Mouse (Mus musculus) forebrain, embryonic 14.5 days (tissue): ENCODE results near the gene Itpa. TPM values are rescaled to one million over a fixed set of nuclear protein-coding genes. Genes with fewer than 3 reads are reported as not detected.

ENCODE experiments used
- ATAC-seq: fragments of 200-750 bp; cut with Nextera tagmentation; 2 replicates; pipeline ENCODE4 v1.8.0; 2017; ENCODE audit warnings: mild to moderate bottlenecking, moderate library complexity
- DNase-seq: peaks from one replicate; pipeline ENCODE4 v3.0.0-alpha.2; 2015; ENCODE audit warnings: low spot score
- H3K27ac ChIP-seq: fragments of 300-500 bp; sonication (generic); 2 replicates; pipeline ENCODE4 v1.5.1; 2014; ENCODE audit warnings: low read depth, mild to moderate bottlenecking, control low read depth, low read length, moderate library complexity
- H3K27me3 ChIP-seq: fragments of 300-500 bp; sonication (generic); replicated peaks from 2 replicates; pipeline ENCODE4 v1.6.1; 2014; ENCODE audit warnings: low read length, control low read depth, mixed read lengths; ENCODE audit not compliant: control insufficient read depth, insufficient read depth
- H3K36me3 ChIP-seq: fragments of 300-500 bp; sonication (generic); 2 replicates; pipeline ENCODE4 v1.6.1; 2014; ENCODE audit warnings: low read length, control low read depth; ENCODE audit not compliant: control insufficient read depth, insufficient read depth
- H3K4me1 ChIP-seq: fragments of 300-500 bp; sonication (generic); 2 replicates; pipeline ENCODE4 v1.6.1; 2014; ENCODE audit warnings: antibody characterized with exemption, low read length, control low read depth; ENCODE audit not compliant: control insufficient read depth, insufficient read depth
- H3K4me2 ChIP-seq: fragments of 300-500 bp; sonication (generic); 2 replicates; pipeline ENCODE4 v1.6.1; 2014; ENCODE audit warnings: mild to moderate bottlenecking, control low read depth, low read length
- H3K4me3 ChIP-seq: fragments of 300-500 bp; sonication (generic); 2 replicates; pipeline ENCODE4 v1.5.1; 2014; ENCODE audit warnings: low read depth, low read length, control low read depth
- H3K9ac ChIP-seq: fragments of 300-500 bp; sonication (generic); 2 replicates; pipeline ENCODE4 v1.6.1; 2014; ENCODE audit warnings: mild to moderate bottlenecking, low read length, control low read depth, moderate library complexity
- H3K9me3 ChIP-seq: fragments of 300-500 bp; sonication (generic); replicated peaks from 2 replicates; pipeline ENCODE4 v1.6.1; 2016; ENCODE audit warnings: low read length, control low read depth, mixed read lengths; ENCODE audit not compliant: control insufficient read depth
- WGBS: fragments of 180-500 bp; shearing (Covaris S2); extraction: QIAGEN DNeasy Blood & Tissue Kit; methylation state at CpG from one replicate; pipeline ENCODE4 v1.1.7; 2014; 5-methylcytosine and 5-hydroxymethylcytosine counted together
- polyA plus RNA-seq: library from polyadenylated mRNA; unstranded; fragments of >200 nt; fragmentation: Nextera tagmentation; extraction: Ambion mirVana; gene quantifications from 2 replicates; pipeline ENCODE4 v1.2.1, GENCODE M21; 2014

Gene Itpa
- polyA plus RNA-seq, 1 experiment from 2014 or later = 125 TPM

DNA sequence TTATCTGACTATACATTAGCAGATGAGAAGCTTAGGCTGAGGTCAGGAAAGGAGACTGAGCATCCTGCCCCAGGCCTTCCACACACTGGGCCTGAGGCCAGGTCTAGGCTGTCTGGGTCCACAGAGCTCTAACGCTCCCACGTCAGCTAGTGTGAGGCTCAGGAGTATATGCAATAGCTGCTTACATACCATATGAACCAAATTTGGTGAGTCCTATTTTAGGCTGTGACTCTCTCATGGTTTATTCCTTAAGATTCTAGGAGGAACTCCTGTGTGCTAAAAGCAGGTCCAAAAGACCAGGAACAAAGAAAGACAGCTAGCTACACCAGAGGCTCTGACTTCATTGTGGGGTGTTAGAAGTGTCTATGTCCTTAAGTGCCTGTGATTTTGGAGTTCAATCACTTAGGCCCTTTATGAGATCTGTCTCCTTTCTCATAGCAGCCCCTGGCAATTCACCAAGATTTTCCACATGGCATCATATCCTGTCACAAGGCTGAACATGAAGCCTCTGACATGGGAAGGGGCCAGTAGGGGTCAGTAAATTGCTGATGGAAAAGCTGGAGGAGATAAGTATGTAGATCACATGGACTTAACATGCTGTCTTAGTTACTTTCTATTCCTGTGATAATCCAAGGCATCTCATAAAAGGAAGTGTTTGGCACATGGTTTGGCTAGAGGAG, 61.6 kb downstream of the Itpa start:
- Histone ChIP-seq H3K27me3 (no peaks in the 10 kb centered on the region), H3K9ac (no peak overlapping the region), H3K36me3 (peaks cover 96% of the 10 kb centered on the region), H3K27ac (no peak overlapping the region), H3K4me1 (no peaks in the 10 kb centered on the region), H3K4me2 (no peak overlapping the region), H3K4me3 (no peak overlapping the region), H3K9me3 (no peaks in the 10 kb centered on the region)
- ATAC-seq (no peak), DNase-seq (no peak)
- WGBS = 98% methylated on average over 2 of the region's 2 CpGs

DNA sequence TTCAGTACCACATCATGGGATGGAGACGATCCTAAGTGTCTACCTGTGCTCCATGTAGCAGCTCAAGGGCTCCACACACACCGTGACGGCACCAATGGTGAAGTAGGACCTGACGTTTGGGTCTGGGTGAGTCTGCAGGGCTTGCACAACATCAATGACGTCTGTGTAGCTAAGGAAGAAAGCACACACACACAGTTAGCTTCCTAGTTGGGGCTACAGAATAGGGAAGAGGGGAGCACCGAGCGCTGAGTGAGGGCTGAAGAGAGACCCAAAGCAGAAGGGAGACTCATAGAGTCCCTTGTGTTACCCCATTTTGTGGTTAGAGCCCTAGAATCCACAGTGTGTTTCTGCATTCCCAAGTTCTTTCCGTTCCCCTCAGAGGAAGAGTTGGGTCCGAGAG, 63.3 kb downstream of the Itpa start:
- Histone ChIP-seq H3K4me2 (no peak overlapping the region), H3K36me3 (peaks cover 96% of the 10 kb centered on the region), H3K9me3 (no peaks in the 10 kb centered on the region), H3K4me1 (no peaks in the 10 kb centered on the region), H3K4me3 (no peak overlapping the region), H3K27ac (no peak overlapping the region), H3K9ac (no peak overlapping the region), H3K27me3 (no peaks in the 10 kb centered on the region)
- no peak for ATAC-seq
- 92% methylated on average over 9 of the region's 9 CpGs for WGBS
- no peak for DNase-seq

Other genes with a start within 250 kb of the Itpa start
- gene Vps16, start 243.3 kb upstream of the Itpa start, polyA plus RNA-seq = 92.2 and 99.3 TPM in 2 replicates
- gene Pced1a, start 242.9 kb upstream of the Itpa start, polyA plus RNA-seq = 8.9 and 12.0 TPM in 2 replicates
- 130 and 135 TPM in 2 replicates for gene Ptpra, start 217.3 kb upstream of the Itpa start, polyA plus RNA-seq
- 94.7 and 98.1 TPM in 2 replicates for gene Mrps26, start 103.9 kb upstream of the Itpa start, polyA plus RNA-seq
- 0.66 TPM in 1 of 2 replicates, not detected in the other for gene Oxt, start 91.4 kb upstream of the Itpa start, polyA plus RNA-seq
- 17.7 and 27.0 TPM in 2 replicates for gene Avp, start 85.1 kb upstream of the Itpa start, polyA plus RNA-seq
- gene Fastkd5, start 37.6 kb upstream of the Itpa start, polyA plus RNA-seq = 14.0 and 15.9 TPM in 2 replicates
- 13.0 and 14.9 TPM in 2 replicates for gene Ubox5, start 37.6 kb upstream of the Itpa start, polyA plus RNA-seq
- 1.6 and 2.5 TPM in 2 replicates for gene Lzts3, start 24.8 kb upstream of the Itpa start, polyA plus RNA-seq
- gene Ddrgk1, start 3.0 kb upstream of the Itpa start, polyA plus RNA-seq = 49.8 and 55.9 TPM in 2 replicates
- gene Slc4a11, start 29.9 kb downstream of the Itpa start, polyA plus RNA-seq = 0.52 and 0.64 TPM in 2 replicates
- 55.1 and 78.3 TPM in 2 replicates for gene 4930402H24Rik, start 238.8 kb downstream of the Itpa start, polyA plus RNA-seq
- gene Atrn, start 238.9 kb downstream of the Itpa start, polyA plus RNA-seq = 11.3 and 14.3 TPM in 2 replicates